Mouse (Mus musculus): ENCODE data around the gene Tbata.

The Tbata gene

GRCm38 (mm10) chr10:61211105-61211504 is 39.4 kb downstream of the Tbata start:
- no peak for DNase-seq (ENCODE audit: low read depth, low spot score)

- peak; percentile 35 for DNase-seq (ENCODE audit: low read depth, low spot score)
Observed at GRCm38 (mm10) chr10:61211743-61212142, 40.0 kb downstream of the Tbata start.

- no peak for DNase-seq (ENCODE audit: low read depth, low spot score)
Observed at GRCm38 (mm10) chr10:61212817-61213216, 41.1 kb downstream of the Tbata start.

GRCm38 (mm10) chr10:61215658-61216057 is 43.9 kb downstream of the Tbata start:
- no peak for DNase-seq (ENCODE audit: low read depth, low spot score)

- no peak for DNase-seq (ENCODE audit: low read depth, low spot score)
Observed at GRCm38 (mm10) chr10:61216163-61216562, 44.4 kb downstream of the Tbata start.

GRCm38 (mm10) chr10:61219318-61219717 is 47.6 kb downstream of the Tbata start:
- DNase-seq (ENCODE audit: low read depth, low spot score): no peak

GRCm38 (mm10) chr10:61225694-61226093 is 53.9 kb downstream of the Tbata start:
- DNase-seq (ENCODE audit: low read depth, low spot score): no peak

GRCm38 (mm10) chr10:61226784-61227396 is 55.1 kb downstream of the Tbata start:
- no peak for DNase-seq (ENCODE audit: low read depth, low spot score)

GRCm38 (mm10) chr10:61231756-61232155 is 60.0 kb downstream of the Tbata start:
- no peak for DNase-seq (ENCODE audit: low read depth, low spot score)

GRCm38 (mm10) chr10:61232858-61233567 is 61.3 kb downstream of the Tbata start:
- DNase-seq (ENCODE audit: low read depth, low spot score): no peak

- DNase-seq (ENCODE audit: low read depth, low spot score): no peak
Observed at GRCm38 (mm10) chr10:61234319-61234718, 62.6 kb downstream of the Tbata start.

GRCm38 (mm10) chr10:61235677-61236267 is 64.0 kb downstream of the Tbata start:
- DNase-seq (ENCODE audit: low read depth, low spot score): no peak

GRCm38 (mm10) chr10:61236683-61237390 is 65.1 kb downstream of the Tbata start:
- no peak for DNase-seq (ENCODE audit: low read depth, low spot score)

- DNase-seq (ENCODE audit: low read depth, low spot score): no peak
Observed at GRCm38 (mm10) chr10:61237391-61237785, 65.6 kb downstream of the Tbata start.

Measured in telencephalon, adult 2 months (tissue).